Mouse (Mus musculus) stomach, postnatal 0 days (tissue): ENCODE data around the gene Spata17. TPM values are rescaled to one million over a fixed set of nuclear protein-coding genes. Genes with fewer than 3 reads are reported as not detected.

Experiments
- ATAC-seq: fragments of 200-750 bp; cut with Nextera tagmentation; 2 replicates; pipeline ENCODE4 v1.8.0; 2017; ENCODE audit not compliant: low FRiP score, low TSS enrichment
- DNase-seq: peaks from one replicate; pipeline ENCODE4 v3.0.0-alpha.2; 2016; ENCODE audit warnings: low spot score
- H3K27ac ChIP-seq: fragments of 300-500 bp; sonication (generic); replicated peaks from 2 replicates; pipeline ENCODE4 v1.5.1; 2014; ENCODE audit warnings: mild to moderate bottlenecking, control low read depth
- H3K27me3 ChIP-seq: fragments of 300-500 bp; sonication (generic); 2 replicates; pipeline ENCODE4 v1.6.1; 2014; ENCODE audit warnings: low read length; ENCODE audit not compliant: control insufficient read depth, insufficient read depth
- H3K36me3 ChIP-seq: fragments of 300-500 bp; sonication (generic); 2 replicates; pipeline ENCODE4 v1.6.1; 2014; ENCODE audit warnings: low read length, mixed read lengths; ENCODE audit not compliant: control insufficient read depth, insufficient read depth
- H3K4me1 ChIP-seq: fragments of 300-500 bp; sonication (generic); replicated peaks from 2 replicates; pipeline ENCODE4 v1.6.1; 2014; ENCODE audit warnings: antibody characterized with exemption; ENCODE audit not compliant: control insufficient read depth, insufficient read depth
- H3K4me2 ChIP-seq: fragments of 300-500 bp; sonication (generic); replicated peaks from 2 replicates; pipeline ENCODE4 v1.6.1; 2014; ENCODE audit warnings: low read depth, mild to moderate bottlenecking, control low read depth, moderate library complexity
- H3K4me3 ChIP-seq: fragments of 300-500 bp; sonication (generic); 2 replicates; pipeline ENCODE4 v1.5.1; 2014; ENCODE audit warnings: low read depth, low read length, control low read depth
- H3K9ac ChIP-seq: fragments of 300-500 bp; sonication (generic); 2 replicates; pipeline ENCODE4 v1.6.1; 2014; ENCODE audit warnings: mild to moderate bottlenecking, low read length, control low read depth, mixed read lengths
- H3K9me3 ChIP-seq: fragments of 300-500 bp; sonication (generic); 2 replicates; pipeline ENCODE4 v1.6.1; 2016; ENCODE audit warnings: low read length; ENCODE audit not compliant: control insufficient read depth
- CTCF ChIP-seq: IDR thresholded peaks from 2 replicates; pipeline ENCODE4 v1.5.1; 2016; ENCODE audit warnings: antibody characterized with exemption, low read depth, mild to moderate bottlenecking, moderate library complexity
- EP300 ChIP-seq: optimal IDR thresholded peaks from 2 replicates; pipeline ENCODE3; 2016; ENCODE audit warnings: antibody characterized with exemption
- WGBS: fragments of 180-500 bp; shearing (Covaris S2); extraction: QIAGEN DNeasy Blood & Tissue Kit; methylation state at CpG from one replicate; pipeline ENCODE4 v1.1.7; 2014; 5-methylcytosine and 5-hydroxymethylcytosine counted together
- polyA plus RNA-seq: library from polyadenylated mRNA; unstranded; fragments of >200 nt; fragmentation: Nextera tagmentation; extraction: Ambion mirVana; gene quantifications from 2 replicates; pipeline ENCODE4 v1.2.1, GENCODE M21; 2015

Spata17 gene
- polyA plus RNA-seq, 1 experiment from 2014 or later = 0.22 TPM

- H3K4me2 ChIP-seq = no peak overlapping the region
- H3K9me3 ChIP-seq = no peaks in the 10 kb centered on the region
- no peak overlapping the region for H3K9ac ChIP-seq
- no peak overlapping the region for H3K4me3 ChIP-seq
- H3K27me3 ChIP-seq = no peaks in the 10 kb centered on the region
- no peaks in the 10 kb centered on the region for H3K4me1 ChIP-seq
- ATAC-seq (no peak), DNase-seq (no peak)
- no peaks in the 10 kb centered on the region for H3K36me3 ChIP-seq
- TF ChIP-seq EP300 = no peak
- TF ChIP-seq CTCF = no peak
- WGBS = 73% methylated on average over 6 of the region's 6 CpGs
- no peak overlapping the region for H3K27ac ChIP-seq
These were observed 97.2 kb downstream of the Spata17 start for GRCm38 (mm10) chr1:187118108-187118507.

DNA sequence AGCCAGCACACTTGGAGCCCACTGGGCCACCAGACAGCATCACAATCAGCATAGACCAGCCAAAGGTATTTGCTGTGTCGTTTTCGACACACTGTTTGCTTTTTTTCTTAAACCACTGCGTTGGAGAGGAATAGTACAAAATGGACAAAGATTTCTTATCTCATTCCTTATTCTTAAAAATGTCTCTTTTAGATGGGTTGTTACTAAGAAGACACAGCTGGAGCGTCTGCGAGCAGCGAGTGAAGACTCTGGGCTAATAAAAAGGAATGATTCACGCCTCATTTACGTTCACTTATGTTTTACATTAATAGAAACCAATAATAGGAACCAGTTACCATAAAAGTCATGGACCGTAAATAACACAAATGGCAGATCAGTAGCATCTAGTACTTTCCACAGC, 101.5 kb downstream of the Spata17 start:
- Histone ChIP-seq H3K9ac (no peak overlapping the region), H3K4me3 (no peak overlapping the region), H3K27me3 (no peaks in the 10 kb centered on the region), H3K9me3 (no peaks in the 10 kb centered on the region), H3K4me1 (no peaks in the 10 kb centered on the region), H3K36me3 (no peaks in the 10 kb centered on the region), H3K27ac (no peak overlapping the region), H3K4me2 (no peak overlapping the region)
- WGBS = 89% methylated on average over 9 of the region's 9 CpGs
- ATAC-seq (no peak), DNase-seq (no peak)
- TF ChIP-seq CTCF = no peak
- TF ChIP-seq EP300 = no peak

- H3K27ac ChIP-seq = no peak overlapping the region
- H3K27me3 ChIP-seq = no peaks in the 10 kb centered on the region
- no peak for DNase-seq
- no peak overlapping the region for H3K4me3 ChIP-seq
- H3K4me1 ChIP-seq = no peaks in the 10 kb centered on the region
- ATAC-seq = no peak
- no peak overlapping the region for H3K9ac ChIP-seq
- H3K36me3 ChIP-seq = no peaks in the 10 kb centered on the region
- 86% methylated on average over 4 of the region's 4 CpGs for WGBS
- no peaks in the 10 kb centered on the region for H3K9me3 ChIP-seq
- TF ChIP-seq EP300 = no peak
- no peak for TF ChIP-seq CTCF
- H3K4me2 ChIP-seq = no peak overlapping the region
These were observed 113.1 kb downstream of the Spata17 start for GRCm38 (mm10) chr1:187102130-187102529.

- WGBS = 57% methylated on average over 3 of the region's 3 CpGs
- DNase-seq = no peak
These were observed 114.1 kb downstream of the Spata17 start for GRCm38 (mm10) chr1:187101202-187101601.

DNA sequence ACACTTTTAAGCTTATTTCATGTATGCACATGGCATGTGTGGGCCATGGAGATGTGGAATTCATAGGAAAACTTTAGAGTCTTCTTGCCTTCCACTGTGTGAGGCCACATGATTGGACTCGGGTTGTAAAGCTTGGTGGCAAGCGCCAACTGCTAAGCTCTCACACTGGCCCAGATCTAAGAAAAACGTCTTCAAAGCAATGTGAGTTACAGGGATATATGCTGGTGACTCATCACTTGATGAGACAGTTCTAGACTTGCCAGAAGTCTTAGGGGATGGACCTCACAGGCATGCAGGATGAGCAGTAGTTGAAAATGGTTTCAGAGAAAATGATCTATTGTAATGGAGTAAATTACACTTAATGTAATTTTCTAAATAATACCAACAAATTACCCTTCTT, 114.6 kb downstream of the Spata17 start:
- TF ChIP-seq EP300 (no peak), CTCF (no peak)
- Histone ChIP-seq H3K4me1 (no peaks in the 10 kb centered on the region), H3K36me3 (no peaks in the 10 kb centered on the region), H3K27ac (no peak overlapping the region), H3K4me2 (no peak overlapping the region), H3K9ac (no peak overlapping the region), H3K9me3 (no peaks in the 10 kb centered on the region), H3K4me3 (no peak overlapping the region), H3K27me3 (no peaks in the 10 kb centered on the region)
- DNase-seq (no peak), ATAC-seq (no peak)
- WGBS = 56% methylated on average over 3 of the region's 3 CpGs

More at GRCm38 (mm10) chr1:187101202-187101601, 114.1 kb downstream of the Spata17 start:
- no peak overlapping the region for H3K27ac ChIP-seq
- no peaks in the 10 kb centered on the region for H3K4me1 ChIP-seq
- no peaks in the 10 kb centered on the region for H3K9me3 ChIP-seq
- no peak for ATAC-seq
- TF ChIP-seq EP300 (no peak), CTCF (no peak)
- H3K9ac ChIP-seq = no peak overlapping the region
- no peaks in the 10 kb centered on the region for H3K36me3 ChIP-seq
- H3K4me3 ChIP-seq = no peak overlapping the region
- no peaks in the 10 kb centered on the region for H3K27me3 ChIP-seq
- H3K4me2 ChIP-seq = no peak overlapping the region

DNA sequence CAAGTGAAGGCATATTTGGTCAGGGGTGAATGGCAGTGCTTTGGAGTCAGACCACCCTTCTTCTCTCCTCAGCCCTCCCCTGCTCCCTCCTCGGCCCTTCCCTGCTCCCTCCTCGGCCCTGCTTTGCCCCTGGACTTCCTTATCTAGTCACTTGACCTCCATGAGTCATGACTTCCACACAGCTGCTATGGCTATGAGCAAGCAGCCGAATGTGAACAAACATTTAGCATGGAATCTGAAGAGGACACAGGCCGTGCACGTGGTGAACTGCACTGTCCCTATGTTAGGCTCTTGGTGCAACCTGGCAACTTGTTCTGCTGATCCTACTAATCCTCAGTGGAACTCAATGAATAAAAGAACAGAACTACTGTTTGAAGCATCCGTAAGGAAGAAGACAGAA, 117.0 kb downstream of the Spata17 start:
- H3K27me3 ChIP-seq = no peaks in the 10 kb centered on the region
- no peak for DNase-seq

More for the DNA sequence above, 117.0 kb downstream of the Spata17 start:
- Histone ChIP-seq H3K36me3 (no peaks in the 10 kb centered on the region), H3K9me3 (no peaks in the 10 kb centered on the region), H3K4me2 (no peak overlapping the region), H3K27ac (no peak overlapping the region), H3K4me1 (no peaks in the 10 kb centered on the region), H3K4me3 (no peak overlapping the region), H3K9ac (no peak overlapping the region)
- TF ChIP-seq CTCF (no peak), EP300 (no peak)
- WGBS = 48% methylated on average over 6 of the region's 6 CpGs
- no peak for ATAC-seq
